Mouse (Mus musculus): ENCODE data around the gene 1700020D05Rik.
A peak's percentile ranks its signal among the peaks of the same experiment; 100 is the strongest.
"Not testable (repeated sequence)": the region's sequence is repeated elsewhere in the genome, so short reads cannot be mapped to it uniquely, and the experiment has no call there.

The 1700020D05Rik gene

GRCm38 (mm10) chr19:5495353-5496051 is 8.1 kb downstream of the 1700020D05Rik start:
- DNase-seq (ENCODE audit: extremely low read depth, low read depth), result no peak

- no peak for DNase-seq (ENCODE audit: extremely low read depth, low read depth)
These were observed 9.3 kb downstream of the 1700020D05Rik start for GRCm38 (mm10) chr19:5494314-5494713.

- not testable (repeated sequence) for DNase-seq (ENCODE audit: extremely low read depth, low read depth)
These were observed 10.3 kb downstream of the 1700020D05Rik start for GRCm38 (mm10) chr19:5493301-5493721.

GRCm38 (mm10) chr19:5492641-5493040 is 10.9 kb downstream of the 1700020D05Rik start:
- no peak for DNase-seq (ENCODE audit: extremely low read depth, low read depth)

- peak; percentile 87 for DNase-seq (ENCODE audit: extremely low read depth, low read depth)
These were observed 12.5 kb downstream of the 1700020D05Rik start for GRCm38 (mm10) chr19:5490898-5491708.

GRCm38 (mm10) chr19:5490313-5490897 is 13.2 kb downstream of the 1700020D05Rik start, which contains the start of gene Cfl1:
Cfl1 (plus strand) TSS chr19:5490455.
- DNase-seq (ENCODE audit: extremely low read depth, low read depth), result peak; percentile 95

GRCm38 (mm10) chr19:5489721-5490120 is 13.9 kb downstream of the 1700020D05Rik start:
- DNase-seq (ENCODE audit: extremely low read depth, low read depth), result not testable (repeated sequence)

GRCm38 (mm10) chr19:5488878-5489571 is 14.6 kb downstream of the 1700020D05Rik start:
- DNase-seq (ENCODE audit: extremely low read depth, low read depth), result peak; percentile 98

- DNase-seq (ENCODE audit: extremely low read depth, low read depth), result peak; percentile 92
These were observed 15.6 kb downstream of the 1700020D05Rik start, which contains the start of gene Mus81 for GRCm38 (mm10) chr19:5487768-5488550. Mus81 (minus strand) TSS chr19:5488402.

- DNase-seq (ENCODE audit: extremely low read depth, low read depth), result no peak
These were observed 16.8 kb downstream of the 1700020D05Rik start for GRCm38 (mm10) chr19:5486771-5487170.

- DNase-seq (ENCODE audit: extremely low read depth, low read depth), result no peak
These were observed 17.3 kb downstream of the 1700020D05Rik start for GRCm38 (mm10) chr19:5486286-5486685.

GRCm38 (mm10) chr19:5485821-5486220 is 17.8 kb downstream of the 1700020D05Rik start:
- no peak for DNase-seq (ENCODE audit: extremely low read depth, low read depth)

GRCm38 (mm10) chr19:5485371-5485770 is 18.2 kb downstream of the 1700020D05Rik start:
- DNase-seq (ENCODE audit: extremely low read depth, low read depth), result no peak

- no peak for DNase-seq (ENCODE audit: extremely low read depth, low read depth)
These were observed 19.1 kb downstream of the 1700020D05Rik start for GRCm38 (mm10) chr19:5484496-5484895.

- DNase-seq (ENCODE audit: extremely low read depth, low read depth), result no peak
These were observed 19.9 kb downstream of the 1700020D05Rik start for GRCm38 (mm10) chr19:5483386-5484359.

- no peak for DNase-seq (ENCODE audit: extremely low read depth, low read depth)
These were observed 22.2 kb downstream of the 1700020D05Rik start for GRCm38 (mm10) chr19:5481398-5481797.

- no peak for DNase-seq (ENCODE audit: extremely low read depth, low read depth)
These were observed 23.6 kb downstream of the 1700020D05Rik start for GRCm38 (mm10) chr19:5480016-5480415.

- DNase-seq (ENCODE audit: extremely low read depth, low read depth), result no peak
These were observed 25.8 kb downstream of the 1700020D05Rik start for GRCm38 (mm10) chr19:5477668-5478300.
